In genomic region chr6:30547274-30547645, GRCm38 (mm10) we compare ENCODE assay signal across 8 mouse cellular contexts. TPM values are rescaled to one million over a fixed set of nuclear protein-coding genes. Genes with fewer than 3 reads are reported as not detected.
DNase-seq lines count a peak whose midpoint lies in the region; ATAC-seq and TF ChIP-seq lines count a peak whose summit lies in the region.

No protein-coding gene starts in this region.

- peak overlapping the region; percentile 58 for H3K4me2 ChIP-seq in forebrain, embryonic 13.5 days
- peak overlapping the region; percentile 44 for H3K4me2 ChIP-seq in limb, embryonic 14.5 days (replicated peaks; ENCODE audit: low read depth, low read length, severe bottlenecking)
- H3K4me2 ChIP-seq in neural tube, embryonic 14.5 days (ENCODE audit: low read depth, low read length) = peak overlapping the region; percentile 42

- H3K36me3 ChIP-seq in forebrain, embryonic 13.5 days (ENCODE audit: poor library complexity, severe bottlenecking) = no peaks in the 10 kb centered on the region
- H3K36me3 ChIP-seq in limb, embryonic 14.5 days (ENCODE audit: control insufficient read depth, insufficient read depth, low read length) = no peaks in the 10 kb centered on the region
- no peaks in the 10 kb centered on the region for H3K36me3 ChIP-seq in neural tube, embryonic 14.5 days (ENCODE audit: control insufficient read depth, insufficient read depth, low read length)

- H3K27ac ChIP-seq in brown adipose tissue, adult 24 weeks (replicated peaks; ENCODE audit: low read depth, low read length) = no peak overlapping the region
- peak overlapping the region; percentile 94 for H3K27ac ChIP-seq in forebrain, embryonic 13.5 days
- peak overlapping the region; percentile 84 for H3K27ac ChIP-seq in limb, embryonic 14.5 days (replicated peaks; ENCODE audit: low read depth, low read length)
- peak overlapping the region; percentile 84 for H3K27ac ChIP-seq in neural tube, embryonic 14.5 days (ENCODE audit: low read depth, low read length)

- peak; percentile 67 for DNase-seq in kidney, postnatal 10 days
- no peak for DNase-seq in kidney, adult 18-20 months
- no peak for DNase-seq in limb, embryonic 14.5 days (ENCODE audit: low spot score)
- no peak for DNase-seq in urinary bladder, postnatal 14 days (ENCODE audit: low spot score)
- no peak for DNase-seq in frontal cortex, postnatal 25 days (ENCODE audit: low spot score in 2 of 2)

- peak overlapping the region; percentile 34 for H3K4me3 ChIP-seq in brown adipose tissue, adult 24 weeks (ENCODE audit: insufficient read depth, low read depth, low read length)
- peak overlapping the region; percentile 23 for H3K4me3 ChIP-seq in forebrain, embryonic 13.5 days
- H3K4me3 ChIP-seq in limb, embryonic 14.5 days (replicated peaks; ENCODE audit: low read length) = peak overlapping the region; percentile 6; the same call in 1 of the 2 replicates
- peak overlapping the region; percentile 2; the same call in 1 of the 2 replicates for H3K4me3 ChIP-seq in neural tube, embryonic 14.5 days (ENCODE audit: low read depth, low read length)

- peak; percentile 62 for ATAC-seq in forebrain, embryonic 13.5 days
- ATAC-seq in limb, embryonic 14.5 days (ENCODE audit: low FRiP score, low read depth) = no peak; the same call in 1 of the 2 replicates
- ATAC-seq in neural tube, embryonic 14.5 days (ENCODE audit: low read depth) = peak; percentile 66

- under 1% methylated on average over 8 of the region's 17 CpGs for WGBS in forebrain, embryonic 13.5 days
- 0% methylated on average over 17 of the region's 17 CpGs for WGBS in limb, embryonic 14.5 days
- WGBS in neural tube, embryonic 14.5 days = 0% methylated on average over 16 of the region's 17 CpGs

- H3K27me3 ChIP-seq in forebrain, embryonic 13.5 days = no peaks in the 10 kb centered on the region
- H3K27me3 ChIP-seq in limb, embryonic 14.5 days (ENCODE audit: control insufficient read depth, insufficient read depth, low read length) = no peaks in the 10 kb centered on the region
- no peaks in the 10 kb centered on the region for H3K27me3 ChIP-seq in neural tube, embryonic 14.5 days (ENCODE audit: control insufficient read depth, insufficient read depth, low read length)

- H3K9me3 ChIP-seq in forebrain, embryonic 13.5 days (replicated peaks) = no peaks in the 10 kb centered on the region
- H3K9me3 ChIP-seq in limb, embryonic 14.5 days (ENCODE audit: control insufficient read depth, low read length) = no peaks in the 10 kb centered on the region
- 0 out of 2 replicates have a peak, but pooled peaks cover 3% of the 10 kb centered on the region for H3K9me3 ChIP-seq in neural tube, embryonic 14.5 days (ENCODE audit: control insufficient read depth, low read length)

- peak overlapping the region; percentile 59 for H3K9ac ChIP-seq in forebrain, embryonic 13.5 days
- H3K9ac ChIP-seq in limb, embryonic 14.5 days (ENCODE audit: low read depth, low read length, severe bottlenecking) = peak overlapping the region; percentile 29
- peak overlapping the region; percentile 41 for H3K9ac ChIP-seq in neural tube, embryonic 14.5 days (replicated peaks; ENCODE audit: low read depth, low read length)

- no peak for TF ChIP-seq POLR2A in limb, embryonic 14.5 days (IDR thresholded peaks at IDR 0.05; ENCODE audit: borderline replicate concordance, extremely low read depth, insufficient read depth, insufficient read length)

- H3K4me1 ChIP-seq in brown adipose tissue, adult 24 weeks (ENCODE audit: control insufficient read depth, insufficient read depth, insufficient read length, low read length) = no peaks in the 10 kb centered on the region; the same call in 1 of the 2 replicates
- peaks cover 64% of the 10 kb centered on the region for H3K4me1 ChIP-seq in forebrain, embryonic 13.5 days
- H3K4me1 ChIP-seq in limb, embryonic 14.5 days (ENCODE audit: control insufficient read depth, insufficient read depth, low read length) = peaks cover 71% of the 10 kb centered on the region
- H3K4me1 ChIP-seq in neural tube, embryonic 14.5 days (ENCODE audit: control insufficient read depth, insufficient read depth, low read length) = peaks cover 22% of the 10 kb centered on the region

RNA-seq across cellular contexts. Expression of gene Cpa2, which starts 5.9 kb away (rescaled TPM):
- polyA plus RNA-seq in brown adipose tissue, adult 24 weeks (2012; ENCODE audit: insufficient read depth, insufficient read length, missing spikeins) = 0.99 TPM in 1 of 2 replicates, not detected in the other
- polyA plus RNA-seq in forebrain, embryonic 13.5 days (2015; fragmentation: Nextera tagmentation; extraction: Ambion mirVana) = 4.1 and 5.2 TPM in 2 replicates
- polyA plus RNA-seq in limb, embryonic 14.5 days (2012; rRNA removed) = 5.2 and 6.6 TPM in 2 replicates
- polyA plus RNA-seq in limb, embryonic 14.5 days (2014; fragmentation: Nextera tagmentation; extraction: Ambion mirVana) = 5.3 and 6.5 TPM in 2 replicates
- polyA plus RNA-seq in neural tube, embryonic 14.5 days (2014; fragmentation: Nextera tagmentation; extraction: Ambion mirVana) = 5.1 and 10.6 TPM in 2 replicates

RNA-seq across cellular contexts. Expression of gene Cpa4, which starts 20.9 kb away (rescaled TPM):
- polyA plus RNA-seq in brown adipose tissue, adult 24 weeks (2012; ENCODE audit: insufficient read depth, insufficient read length, missing spikeins) = not detected in 2 replicates
- 3.4 and 3.6 TPM in 2 replicates for polyA plus RNA-seq in forebrain, embryonic 13.5 days (2015; fragmentation: Nextera tagmentation; extraction: Ambion mirVana)
- 4.4 and 5.4 TPM in 2 replicates for polyA plus RNA-seq in limb, embryonic 14.5 days (2012; rRNA removed)
- 1.9 and 2.1 TPM in 2 replicates for polyA plus RNA-seq in limb, embryonic 14.5 days (2014; fragmentation: Nextera tagmentation; extraction: Ambion mirVana)
- 0.71 and 0.90 TPM in 2 replicates for polyA plus RNA-seq in neural tube, embryonic 14.5 days (2014; fragmentation: Nextera tagmentation; extraction: Ambion mirVana)

RNA-seq across cellular contexts. Expression of gene Ssmem1, which starts 37.6 kb away (rescaled TPM):
- polyA plus RNA-seq in brown adipose tissue, adult 24 weeks (2012; ENCODE audit: insufficient read depth, insufficient read length, missing spikeins) = not detected in 2 replicates
- polyA plus RNA-seq in forebrain, embryonic 13.5 days (2015; fragmentation: Nextera tagmentation; extraction: Ambion mirVana) = 0.26 TPM in 1 of 2 replicates, not detected in the other
- polyA plus RNA-seq in limb, embryonic 14.5 days (2012; rRNA removed) = 0.10 and 0.12 TPM in 2 replicates
- polyA plus RNA-seq in limb, embryonic 14.5 days (2014; fragmentation: Nextera tagmentation; extraction: Ambion mirVana) = 0.17 TPM in 1 of 2 replicates, not detected in the other
- 0.35 TPM in 1 of 2 replicates, not detected in the other for polyA plus RNA-seq in neural tube, embryonic 14.5 days (2014; fragmentation: Nextera tagmentation; extraction: Ambion mirVana)

RNA-seq across cellular contexts. Expression of gene Tmem209, which starts 37.7 kb away (rescaled TPM):
- 11.8 and 15.0 TPM in 2 replicates for polyA plus RNA-seq in brown adipose tissue, adult 24 weeks (2012; ENCODE audit: insufficient read depth, insufficient read length, missing spikeins)
- polyA plus RNA-seq in forebrain, embryonic 13.5 days (2015; fragmentation: Nextera tagmentation; extraction: Ambion mirVana) = 37.6 and 41.4 TPM in 2 replicates
- polyA plus RNA-seq in limb, embryonic 14.5 days (2012; rRNA removed) = 47.5 and 63.2 TPM in 2 replicates
- polyA plus RNA-seq in limb, embryonic 14.5 days (2014; fragmentation: Nextera tagmentation; extraction: Ambion mirVana) = 28.3 and 34.7 TPM in 2 replicates
- 28.9 and 30.9 TPM in 2 replicates for polyA plus RNA-seq in neural tube, embryonic 14.5 days (2014; fragmentation: Nextera tagmentation; extraction: Ambion mirVana)
